7 mouse cellular contexts compared by ENCODE assay signal in genomic region chr2:28640461-28641424, GRCm38 (mm10). TPM values are rescaled to one million over a fixed set of nuclear protein-coding genes. Genes with fewer than 3 reads are reported as not detected.
DNase-seq lines count a peak whose midpoint lies in the region; ATAC-seq lines count a peak whose summit lies in the region.

Gene Tsc1, plus strand, starts transcription at chr2:28641228.

- H3K9ac ChIP-seq in intestine, embryonic 15.5 days = peak within 1 kb of the TSS; percentile 89

- H3K4me3 ChIP-seq in intestine, embryonic 15.5 days (replicated peaks) = peak within 1 kb of the TSS; percentile 89
- H3K4me3 ChIP-seq in midbrain, embryonic 10.5 days = peak within 1 kb of the TSS; percentile 100

- no peaks in the 10 kb centered on the region for H3K27me3 ChIP-seq in intestine, embryonic 15.5 days (replicated peaks)
- no peaks in the 10 kb centered on the region for H3K27me3 ChIP-seq in midbrain, embryonic 10.5 days (ENCODE audit: low read depth, poor library complexity, severe bottlenecking)

- peak within 1 kb of the TSS; percentile 82 for H3K27ac ChIP-seq in intestine, embryonic 15.5 days
- peak within 1 kb of the TSS; percentile 97 for H3K27ac ChIP-seq in midbrain, embryonic 10.5 days (replicated peaks)

- DNase-seq in adrenal gland, adult 2 months = peak; percentile 97
- DNase-seq in embryo, embryonic 11.5 days (ENCODE audit: low read depth, low spot score) = peak; percentile 96
- DNase-seq in gastrocnemius, postnatal 36 days = peak; percentile 92 to 95
- peak; percentile 94 to 96 for DNase-seq in left cerebral cortex, postnatal 25 days (ENCODE audit: low spot score in 2 of 2)
- peak; percentile 98 for DNase-seq in midbrain, embryonic 10.5 days (ENCODE audit: low spot score)
- DNase-seq in right cerebral cortex, postnatal 4 days = peak; percentile 93

- H3K4me1 ChIP-seq in intestine, embryonic 15.5 days (replicated peaks) = peaks cover 11% of the 10 kb centered on the region; the same call in 1 of the 2 replicates
- peaks cover 46% of the 10 kb centered on the region for H3K4me1 ChIP-seq in midbrain, embryonic 10.5 days

- H3K9me3 ChIP-seq in intestine, embryonic 15.5 days = no peaks in the 10 kb centered on the region
- no peaks in the 10 kb centered on the region for H3K9me3 ChIP-seq in midbrain, embryonic 10.5 days (replicated peaks)

- 2% methylated on average over 47 of the region's 47 CpGs for whole genome bisulfite sequencing in intestine, embryonic 15.5 days
- 2% methylated on average over 47 of the region's 47 CpGs for WGBS in midbrain, embryonic 10.5 days

- H3K36me3 ChIP-seq in intestine, embryonic 15.5 days = no peaks in the 10 kb centered on the region
- H3K36me3 ChIP-seq in midbrain, embryonic 10.5 days = no peaks in the 10 kb centered on the region

- peak within 1 kb of the TSS; percentile 77 for H3K4me2 ChIP-seq in intestine, embryonic 15.5 days (replicated peaks)

- ATAC-seq in intestine, embryonic 15.5 days = peak; percentile 96

- intact Hi-C loops in gastrocnemius, postnatal 36 days (cut with DNase I) = no loop called here
- intact Hi-C loops in left cerebral cortex, postnatal 25 days (cut with DNase I) = no loop called here

RNA-seq across cellular contexts. Expression of gene Tsc1, which starts in this region (rescaled TPM):
- total RNA-seq in adrenal gland, adult 2 months (2021) = 10 to 100 TPM; 17.8 to 19.3 TPM
- 7.8 and 8.3 TPM in 2 replicates for polyA plus RNA-seq in adrenal gland, adult 2 months (2012; rRNA removed)
- 10 to 100 TPM; 30.4 to 35.5 TPM for total RNA-seq in gastrocnemius, postnatal 36 days (2021)
- 16.2 and 16.6 TPM in 2 replicates for polyA plus RNA-seq in intestine, embryonic 15.5 days (2015; fragmentation: Nextera tagmentation; extraction: Ambion mirVana)
- total RNA-seq in left cerebral cortex, postnatal 25 days (2021) = 10 to 100 TPM; 49.3 to 56.4 TPM
- 21.7 and 25.7 TPM in 2 replicates for polyA plus RNA-seq in midbrain, embryonic 10.5 days (2016; fragmentation: Nextera tagmentation; extraction: Ambion mirVana)

Comparison
In these comparisons a context has a peak if more than half of its experiments do, and no peak if none do; other contexts are left out.
1. Peak in every context shown above with its lines: DNase-seq, ATAC-seq, H3K4me3 ChIP-seq and H3K27ac ChIP-seq.